Mouse (Mus musculus) liver, embryonic 14.5 days (tissue): Measurements from ENCODE around the gene Rpn1.

ENCODE experiments used
- CTCF ChIP-seq: IDR thresholded peaks from 2 replicates; pipeline ENCODE4 v1.5.1; 2016; ENCODE audit warnings: antibody characterized with exemption, low read depth, control low read depth
- EP300 ChIP-seq: IDR thresholded peaks from 2 replicates; pipeline ENCODE4 v1.6.1; 2016; ENCODE audit warnings: antibody characterized with exemption, low read depth

DNA sequence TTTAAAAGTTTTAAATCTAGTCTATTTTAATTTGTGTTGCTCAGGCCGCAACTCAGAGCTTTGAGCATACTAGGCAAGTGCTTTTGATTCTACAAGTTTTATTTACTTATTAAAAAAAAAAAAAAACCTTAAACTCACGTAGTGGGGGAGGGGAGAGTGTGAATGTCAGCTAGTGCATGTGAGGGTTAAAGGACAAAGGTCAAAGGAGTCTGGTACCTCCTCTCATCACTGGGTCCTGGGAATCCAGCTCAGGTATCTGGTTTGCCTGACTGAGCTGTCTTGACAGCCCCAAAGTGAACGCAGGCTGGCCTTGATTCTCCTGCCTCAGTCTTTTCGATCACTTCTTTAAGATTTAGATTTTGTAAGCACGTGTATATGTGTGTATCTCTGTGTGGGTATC lies 28.6 kb upstream of the Rpn1 start:
- TF ChIP-seq CTCF (no peak), EP300 (no peak)
